Mouse (Mus musculus) layer of hippocampus, adult 8-10 months (tissue): ENCODE data around the gene Car11. TPM values are rescaled to one million over a fixed set of nuclear protein-coding genes. Genes with fewer than 3 reads are reported as not detected.
A peak's percentile ranks its signal among the peaks of the same experiment; 100 is the strongest.

ENCODE experiments used
- DNase-seq, 2 experiments: peaks; one replicate each; pipeline ENCODE4 v3.0.0; 2022; ENCODE audit warnings: low spot score in 2 of 2
- total RNA-seq, 4 experiments: library from RNA; stranded (reverse); gene quantifications; 2 replicates each; pipeline ENCODE4 v1.2.4; 2022

The Car11 gene
- total RNA-seq, 4 experiments from 2014 or later, result 158 to 230 (median 187) TPM

GRCm38 (mm10) chr7:45689800-45690199 is 9.8 kb upstream of the Car11 start:
- DNase-seq, result no peak

GRCm38 (mm10) chr7:45692364-45692763 is 7.3 kb upstream of the Car11 start:
- DNase-seq, result no peak

DNA sequence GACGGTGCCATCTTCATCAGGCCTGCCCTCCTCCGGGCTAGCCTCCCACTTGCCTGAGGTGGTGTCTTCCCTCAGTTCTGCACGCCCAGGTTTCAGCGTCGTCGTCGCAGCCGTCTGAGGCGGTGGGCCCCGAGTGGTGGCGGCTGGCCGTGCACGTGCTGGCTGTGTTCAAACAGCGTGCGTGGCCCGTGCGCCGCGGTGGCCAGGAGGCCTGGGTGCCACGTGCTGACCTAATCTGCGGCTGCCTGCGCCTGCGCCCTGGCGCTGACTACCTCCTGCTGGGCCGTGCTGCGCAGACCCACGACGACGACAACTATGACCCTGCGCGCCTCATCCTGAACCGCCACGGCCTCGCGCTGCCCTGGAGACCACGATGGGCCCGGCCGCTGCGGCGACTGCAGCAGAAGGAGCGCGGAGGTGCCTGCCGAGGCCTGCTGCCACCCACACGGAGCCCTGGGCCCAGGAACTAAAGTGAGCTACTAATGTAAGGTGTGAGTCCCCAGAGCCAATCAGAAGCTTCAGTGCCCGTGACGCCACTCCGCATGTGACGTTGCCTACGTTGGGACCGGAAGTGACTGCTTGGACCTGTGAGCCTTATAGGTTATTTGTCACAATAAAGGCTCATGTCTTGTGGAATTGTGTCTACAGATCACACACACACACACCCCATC is 5.6 kb upstream of the Car11 start, which contains the start of gene Sec1:
TSS of gene Sec1 (minus strand) at position 482 of the 671 bp plus-strand sequence.
- no peak for DNase-seq

DNA sequence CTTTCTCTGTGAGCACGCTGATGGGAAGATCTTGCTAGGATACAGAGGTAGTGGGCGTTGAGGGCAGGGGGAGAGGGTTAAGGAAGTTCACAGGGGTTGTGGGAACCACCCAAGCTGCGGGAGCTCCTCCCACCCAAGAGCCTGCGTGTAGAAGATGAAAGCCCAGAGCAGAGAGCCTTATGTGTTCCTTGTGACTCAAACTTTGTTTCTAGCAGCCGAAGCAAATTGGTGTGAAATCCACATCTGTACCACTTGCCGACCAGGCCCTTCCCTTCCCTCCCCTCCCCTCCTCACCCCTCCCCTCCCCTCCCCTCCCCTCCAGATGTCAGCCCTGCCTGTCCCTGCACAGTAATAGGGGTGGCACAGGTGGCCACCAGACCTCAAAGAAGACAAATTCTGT is 4.5 kb upstream of the Car11 start:
- DNase-seq, result no peak

DNA sequence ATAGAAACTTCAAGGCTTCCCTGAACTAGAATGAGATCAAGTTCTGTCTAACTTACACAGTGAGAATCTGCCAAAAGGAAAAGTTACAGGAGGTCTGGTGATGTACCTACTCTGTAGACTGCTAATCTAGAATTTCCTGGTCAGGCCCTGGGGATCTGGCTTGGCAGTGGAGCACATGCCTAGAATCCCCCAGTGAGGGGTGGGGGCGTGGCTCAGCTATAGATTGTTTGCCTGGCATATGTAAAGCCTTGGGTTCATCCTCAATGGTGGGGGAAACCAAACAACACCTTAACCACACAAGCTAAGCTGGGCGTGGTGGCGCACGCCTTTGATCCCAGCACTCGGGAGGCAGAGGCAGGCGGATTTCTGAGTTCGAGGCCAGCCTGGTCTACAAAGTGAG is 1.7 kb upstream of the Car11 start:
- DNase-seq, result no peak

- DNase-seq, result peak; percentile 83 to 89
Measured at GRCm38 (mm10) chr7:45700301-45701015, 815 bp downstream of the Car11 start.

DNA sequence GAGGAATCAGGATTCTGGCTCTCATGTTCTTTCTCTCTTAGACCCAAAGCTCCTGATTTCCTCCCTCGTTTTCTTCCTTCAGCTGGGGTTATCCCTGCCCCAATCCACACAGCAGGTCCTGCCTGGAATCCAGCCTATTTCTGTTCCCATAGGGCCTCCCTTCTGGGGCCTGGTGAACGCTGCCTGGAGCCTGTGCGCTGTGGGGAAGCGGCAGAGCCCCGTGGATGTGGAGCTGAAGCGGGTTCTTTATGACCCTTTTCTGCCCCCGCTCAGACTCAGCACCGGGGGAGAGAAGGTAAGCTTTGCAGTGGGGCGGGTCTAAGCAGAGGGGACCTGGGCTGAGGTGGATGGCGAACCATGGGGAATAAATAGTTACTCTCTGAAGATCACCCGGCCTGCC is 1.4 kb downstream of the Car11 start:
- no peak for DNase-seq

GRCm38 (mm10) chr7:45701607-45702006 is 2.0 kb downstream of the Car11 start:
- no peak for DNase-seq

- no peak for DNase-seq
Measured at GRCm38 (mm10) chr7:45702316-45702715, 2.7 kb downstream of the Car11 start.

DNA sequence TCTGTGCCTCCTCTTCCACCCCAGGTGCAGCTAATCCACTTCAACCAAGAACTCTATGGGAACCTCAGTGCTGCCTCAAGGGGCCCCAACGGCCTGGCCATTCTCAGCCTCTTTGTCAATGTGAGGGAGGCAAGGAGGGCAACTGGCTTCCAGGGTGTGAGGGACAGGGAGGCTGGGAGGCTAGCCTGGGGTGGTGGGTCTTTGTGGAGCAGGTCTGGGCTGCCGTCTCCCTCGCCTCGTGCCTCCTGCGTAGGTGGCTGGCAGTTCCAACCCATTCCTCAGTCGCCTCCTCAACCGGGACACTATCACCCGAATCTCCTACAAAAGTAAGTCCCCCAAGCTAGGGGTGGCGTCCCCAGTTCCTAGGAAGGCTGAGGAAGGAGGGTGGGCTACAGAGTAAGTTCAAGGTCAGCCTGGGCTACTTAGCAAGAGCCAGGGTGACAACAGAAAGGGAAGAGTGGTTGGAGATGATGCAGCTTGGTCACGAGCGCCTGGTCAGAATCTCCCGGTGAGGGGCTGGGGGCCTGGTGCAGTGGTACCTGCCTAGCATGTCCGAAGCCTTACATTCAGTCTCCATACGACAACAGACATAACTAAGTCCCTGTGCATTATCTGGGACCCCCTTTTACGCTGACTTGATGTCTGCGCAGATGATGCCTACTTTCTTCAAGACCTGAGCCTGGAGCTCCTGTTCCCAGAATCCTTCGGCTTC is 3.3 kb downstream of the Car11 start:
- DNase-seq, result no peak

- no peak for DNase-seq
Measured at GRCm38 (mm10) chr7:45703521-45704033, 3.9 kb downstream of the Car11 start.

DNA sequence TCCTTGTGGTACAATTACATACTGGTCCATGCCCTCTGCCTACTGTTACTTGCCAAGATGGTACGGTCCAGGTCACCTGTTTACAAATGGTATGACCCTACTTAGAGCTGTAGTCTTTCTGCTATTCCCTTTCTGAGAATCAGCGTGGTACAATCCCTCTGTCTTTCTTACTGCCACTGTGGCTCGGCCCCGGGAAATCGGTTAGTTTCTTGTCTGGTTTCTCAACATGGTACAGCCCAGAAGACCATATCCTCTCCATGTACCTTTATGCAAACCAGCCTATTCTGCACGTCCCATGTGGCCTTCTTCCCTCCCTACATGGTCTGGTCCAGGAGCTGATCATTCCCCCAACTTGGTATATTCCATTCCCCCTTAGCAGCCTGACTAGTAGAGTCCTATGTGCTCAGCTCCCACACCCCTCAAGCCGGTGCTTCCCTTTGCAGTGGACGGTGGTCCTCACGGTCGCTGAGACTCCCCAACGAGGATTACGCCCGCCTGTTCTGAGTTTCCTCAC is 4.5 kb downstream of the Car11 start:
- DNase-seq, result peak; percentile 80 to 88

- DNase-seq, result peak; percentile 100
Measured at GRCm38 (mm10) chr7:45704730-45705442, 5.2 kb downstream of the Car11 start, which contains the start of gene Dbp. Dbp (plus strand) TSS chr7:45705088.

DNA sequence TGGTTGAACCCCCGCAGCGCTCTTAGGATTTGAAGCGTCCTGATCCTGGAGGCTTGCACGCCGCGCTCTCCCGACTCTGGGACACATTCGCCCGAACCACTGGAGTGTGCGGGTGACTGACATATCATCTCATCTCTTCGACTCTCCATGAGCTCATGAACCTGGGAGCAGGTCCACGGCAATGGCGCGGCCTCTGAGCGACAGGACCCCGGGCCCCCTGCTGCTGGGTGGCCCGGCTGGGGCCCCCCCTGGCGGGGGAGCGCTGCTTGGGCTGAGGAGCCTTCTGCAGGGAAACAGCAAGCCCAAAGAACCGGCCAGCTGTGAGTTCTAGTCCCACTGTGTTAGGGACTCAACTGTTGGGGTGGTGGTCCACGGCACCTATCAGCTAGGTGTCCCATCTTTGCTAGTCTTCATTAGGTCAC is 5.8 kb downstream of the Car11 start:
- no peak for DNase-seq

DNA sequence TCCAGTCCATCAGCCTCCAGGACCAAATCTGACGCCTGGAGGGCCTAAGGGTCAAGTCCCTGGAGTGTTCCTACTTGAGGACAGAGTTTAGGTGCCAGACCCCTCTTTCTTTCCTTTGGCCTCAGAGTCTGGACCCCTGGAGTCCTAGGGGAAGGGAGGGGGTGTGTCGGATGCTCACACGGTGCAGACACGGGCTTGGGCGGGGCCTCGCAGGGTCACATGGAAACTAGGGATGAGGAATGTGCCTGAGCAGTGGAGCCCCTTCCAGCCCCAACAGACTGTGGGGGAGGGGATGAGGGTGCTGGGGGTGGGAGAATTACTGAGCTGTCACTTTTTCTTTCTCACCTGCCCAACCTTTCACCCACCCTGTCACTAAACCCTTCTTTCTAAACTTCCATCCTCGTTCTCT is 6.2 kb downstream of the Car11 start:
- peak; percentile 82 to 91 for DNase-seq

DNA sequence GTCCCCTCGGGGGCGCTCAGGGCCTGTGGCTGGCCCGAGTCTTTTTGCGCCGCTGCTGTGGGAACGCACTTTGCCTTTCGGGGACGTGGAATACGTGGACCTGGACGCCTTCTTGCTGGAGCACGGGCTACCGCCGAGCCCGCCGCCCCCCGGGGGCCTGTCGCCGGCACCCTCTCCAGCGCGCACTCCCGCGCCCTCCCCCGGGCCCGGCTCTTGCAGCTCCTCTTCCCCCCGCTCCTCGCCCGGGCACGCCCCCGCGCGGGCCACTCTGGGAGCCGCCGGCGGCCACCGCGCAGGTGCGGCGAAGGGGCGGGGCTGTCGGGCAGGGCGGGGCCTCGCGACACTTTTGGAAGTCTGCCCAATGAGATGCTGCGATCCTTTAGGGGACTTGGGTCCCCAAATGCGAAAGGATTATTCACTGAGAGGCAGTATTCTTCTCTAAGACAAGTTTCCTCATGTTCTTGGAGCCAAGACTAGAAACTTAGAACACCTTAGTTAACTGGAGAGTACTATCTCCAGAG is 7.1 kb downstream of the Car11 start:
- DNase-seq, result peak in 1 of 2 experiments; percentile 74

DNA sequence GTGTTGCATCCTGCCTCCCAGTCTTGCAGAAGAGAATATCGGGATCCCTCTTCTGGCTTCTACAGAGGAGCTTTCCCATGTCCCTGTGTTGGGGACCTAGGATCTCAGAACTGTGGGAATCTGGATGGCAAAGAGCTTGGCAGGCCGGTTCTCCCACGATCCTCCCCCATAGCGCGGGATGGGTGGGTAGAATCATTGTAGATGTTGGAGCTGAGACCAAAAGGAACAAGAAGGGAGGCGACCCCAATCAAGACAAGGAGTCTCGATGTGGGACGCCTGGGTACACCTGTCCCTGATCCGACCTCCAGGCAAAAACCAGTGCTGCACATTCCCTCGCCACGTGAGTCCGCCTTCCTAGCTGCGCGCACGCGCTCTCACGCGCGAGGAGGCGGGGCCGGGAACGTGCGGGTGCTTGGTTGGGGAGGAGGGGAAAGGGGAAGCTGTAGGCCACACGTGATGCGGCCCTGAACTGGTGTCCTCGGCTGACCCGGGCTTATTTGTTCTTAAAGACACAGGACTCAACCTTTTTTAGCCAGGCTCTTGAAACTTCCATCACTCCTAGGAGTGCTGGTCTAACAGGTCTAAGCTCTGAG is 7.8 kb downstream of the Car11 start:
- DNase-seq, result peak; percentile 93 to 94

DNA sequence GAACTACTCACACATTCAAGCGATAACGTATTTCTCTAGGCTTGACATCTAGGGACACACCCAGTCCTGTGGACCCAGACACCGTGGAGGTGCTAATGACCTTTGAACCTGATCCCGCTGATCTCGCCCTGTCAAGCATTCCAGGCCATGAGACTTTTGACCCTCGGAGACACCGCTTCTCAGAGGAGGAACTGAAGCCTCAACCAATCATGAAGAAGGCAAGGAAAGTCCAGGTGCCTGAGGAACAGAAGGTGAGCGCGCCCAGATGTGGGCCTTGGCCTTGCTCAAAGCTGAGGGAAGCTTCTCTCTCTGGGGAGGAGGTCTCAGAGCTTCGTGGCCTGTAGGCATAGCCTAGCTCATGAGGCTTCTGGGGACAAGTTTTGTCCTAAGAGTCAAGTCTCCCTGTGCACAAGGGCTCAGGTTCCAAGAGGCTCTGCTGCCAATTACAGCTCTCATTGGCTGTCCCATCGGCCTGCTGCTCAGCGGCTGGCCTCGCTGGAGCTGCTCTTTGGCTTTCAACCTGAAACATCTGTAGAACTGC is 8.6 kb downstream of the Car11 start:
- no peak for DNase-seq

GRCm38 (mm10) chr7:45709036-45709435 is 9.4 kb downstream of the Car11 start:
- no peak for DNase-seq

- no peak for DNase-seq
Measured at GRCm38 (mm10) chr7:45709677-45710355, 10.2 kb downstream of the Car11 start.
